7 mouse cellular contexts compared by ENCODE assay signal in genomic region chr19:33224181-33225001, GRCm38 (mm10).
DNase-seq lines count a peak whose midpoint lies in the region; ATAC-seq lines count a peak whose summit lies in the region.

No protein-coding gene starts in this region.

- WGBS in embryonic facial prominence, embryonic 14.5 days = 44% methylated on average over 8 of the region's 8 CpGs
- 64% methylated on average over 8 of the region's 8 CpGs for WGBS in hindbrain, embryonic 13.5 days
- 26% methylated on average over 8 of the region's 8 CpGs for WGBS in midbrain, embryonic 13.5 days

- H3K4me1 ChIP-seq in embryonic facial prominence, embryonic 14.5 days (ENCODE audit: control insufficient read depth, insufficient read depth, low read length) = peaks cover 15% of the 10 kb centered on the region; the same call in 1 of the 2 replicates
- H3K4me1 ChIP-seq in hindbrain, embryonic 13.5 days (replicated peaks) = peaks cover 19% of the 10 kb centered on the region
- peaks cover 26% of the 10 kb centered on the region for H3K4me1 ChIP-seq in midbrain, embryonic 13.5 days (replicated peaks)

- H3K27ac ChIP-seq in embryonic facial prominence, embryonic 14.5 days (replicated peaks; ENCODE audit: low read depth, low read length) = no peak overlapping the region
- peak overlapping the region; percentile 60; the same call in 1 of the 2 replicates for H3K27ac ChIP-seq in hindbrain, embryonic 13.5 days
- peak overlapping the region; percentile 30; the same call in 1 of the 2 replicates for H3K27ac ChIP-seq in midbrain, embryonic 13.5 days

- peak; percentile 51 for DNase-seq in Muller cell, postnatal 12 days (ENCODE audit: inconsistent ontology term)
- DNase-seq in adrenal gland, postnatal 14 days = peak; percentile 69
- DNase-seq in embryonic facial prominence, embryonic 14.5 days (ENCODE audit: low spot score) = peak; percentile 88
- peak; percentile 65 to 74 for DNase-seq in layer of hippocampus, postnatal 36 days
- DNase-seq in testis, postnatal 10 days (ENCODE audit: low spot score) = peak; percentile 48

- H3K4me3 ChIP-seq in embryonic facial prominence, embryonic 14.5 days (ENCODE audit: low read depth, low read length) = no peak overlapping the region
- H3K4me3 ChIP-seq in hindbrain, embryonic 13.5 days = no peak overlapping the region
- no peak overlapping the region for H3K4me3 ChIP-seq in midbrain, embryonic 13.5 days (replicated peaks)

- peak overlapping the region; percentile 1; the same call in 1 of the 2 replicates for H3K4me2 ChIP-seq in embryonic facial prominence, embryonic 14.5 days (ENCODE audit: low read depth, low read length)
- peak overlapping the region; percentile 15; the same call in 1 of the 2 replicates for H3K4me2 ChIP-seq in hindbrain, embryonic 13.5 days
- H3K4me2 ChIP-seq in midbrain, embryonic 13.5 days (replicated peaks) = peak overlapping the region; percentile 26

- H3K36me3 ChIP-seq in embryonic facial prominence, embryonic 14.5 days (ENCODE audit: control insufficient read depth, insufficient read depth, low read length) = no peaks in the 10 kb centered on the region
- H3K36me3 ChIP-seq in hindbrain, embryonic 13.5 days = no peaks in the 10 kb centered on the region
- no peaks in the 10 kb centered on the region for H3K36me3 ChIP-seq in midbrain, embryonic 13.5 days

- no peaks in the 10 kb centered on the region for H3K27me3 ChIP-seq in embryonic facial prominence, embryonic 14.5 days (replicated peaks; ENCODE audit: control insufficient read depth, insufficient read depth, low read length)
- H3K27me3 ChIP-seq in hindbrain, embryonic 13.5 days = 0 out of 2 replicates have a peak, but pooled peaks cover 2% of the 10 kb centered on the region
- 0 out of 2 replicates have a peak, but pooled peaks cover 3% of the 10 kb centered on the region for H3K27me3 ChIP-seq in midbrain, embryonic 13.5 days

- peak; percentile 76 for ATAC-seq in embryonic facial prominence, embryonic 14.5 days (ENCODE audit: low read depth)
- ATAC-seq in hindbrain, embryonic 13.5 days (ENCODE audit: low FRiP score) = peak; percentile 71
- ATAC-seq in midbrain, embryonic 13.5 days = peak; percentile 80

- no peak overlapping the region for H3K9ac ChIP-seq in embryonic facial prominence, embryonic 14.5 days (ENCODE audit: low read depth, low read length)
- H3K9ac ChIP-seq in hindbrain, embryonic 13.5 days = peak overlapping the region; percentile 43; the same call in 1 of the 2 replicates
- H3K9ac ChIP-seq in midbrain, embryonic 13.5 days (replicated peaks) = 0 out of 2 replicates have a peak overlapping the region, but pooled peaks have one; percentile 29

- no peaks in the 10 kb centered on the region for H3K9me3 ChIP-seq in embryonic facial prominence, embryonic 14.5 days (ENCODE audit: control insufficient read depth, low read length)
- no peaks in the 10 kb centered on the region for H3K9me3 ChIP-seq in hindbrain, embryonic 13.5 days
- no peaks in the 10 kb centered on the region for H3K9me3 ChIP-seq in midbrain, embryonic 13.5 days
